Mouse (Mus musculus): ENCODE measurements at regions not wholly inside any gene's neighbourhood (a gene's known extent, or its start where the extent isn't known, plus 50 kb on each side); places are given as distances from the start of the nearest gene placed in this dataset.

DNA sequence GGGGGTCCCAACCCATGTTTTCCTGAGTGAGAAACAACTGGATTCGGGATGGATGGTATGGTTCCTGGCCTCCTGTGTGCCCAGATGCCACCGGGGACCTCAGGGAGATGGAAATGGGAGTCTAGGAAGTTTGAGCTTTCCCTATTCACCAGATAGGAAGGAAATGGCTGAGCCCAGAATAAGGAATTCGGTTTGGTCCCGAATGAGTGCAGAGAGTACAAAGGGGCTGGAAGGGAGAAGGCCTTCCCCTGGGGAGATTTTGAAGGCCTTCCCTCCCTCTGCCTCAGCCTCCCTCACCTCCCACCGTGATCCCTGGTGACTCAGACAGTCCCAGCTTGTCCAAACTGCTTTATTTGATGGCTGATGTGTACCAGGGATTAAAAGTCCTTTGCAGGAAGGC is 78.7 kb upstream of the Mpp6 start:
- TF ChIP-seq CTCF (IDR thresholded peaks at IDR 0.05; ENCODE audit: borderline replicate concordance, insufficient read depth, low read depth, low read length) (no peak), POLR2A (IDR thresholded peaks at IDR 0.05; ENCODE audit: borderline replicate concordance, insufficient read depth, low read length) (no peak)
